Mouse (Mus musculus) thymus, adult 2 months (tissue): ENCODE measurements around the gene Card19.

ENCODE experiments used
- CTCF ChIP-seq: fragments of 200-500 bp; IDR thresholded peaks from 2 replicates; pipeline ENCODE4 v1.5.1; 2012; ENCODE audit warnings: mild to moderate bottlenecking, control low read depth, low read length, moderate library complexity, borderline replicate concordance; ENCODE audit not compliant: control insufficient read depth, poor library complexity, insufficient read depth; ENCODE audit errors: extremely low read depth
- POLR2A ChIP-seq: fragments of 200-500 bp; IDR thresholded peaks from 2 replicates; pipeline ENCODE4 v1.6.1; 2012; ENCODE audit warnings: mild to moderate bottlenecking, low read length, control low read depth, moderate library complexity; ENCODE audit not compliant: control insufficient read depth, poor library complexity, insufficient read depth; ENCODE audit errors: extremely low read depth

GRCm38 (mm10) chr13:49215128-49215503 is 721 bp downstream of the Card19 start:
- TF ChIP-seq CTCF (no peak), POLR2A (no peak)
